Mouse (Mus musculus) small intestine, adult 2 months (tissue): ENCODE results near the gene Tnfaip1.

Source experiments
- CTCF ChIP-seq: fragments of 200-500 bp; IDR thresholded peaks from 2 replicates; pipeline ENCODE4 v1.5.1; 2012; ENCODE audit warnings: low read depth, mild to moderate bottlenecking, control low read depth, inconsistent platforms, low read length, moderate library complexity, mixed read lengths; ENCODE audit not compliant: insufficient replicate concordance, insufficient read length; ENCODE audit errors: extremely low read depth
- POLR2A ChIP-seq: fragments of 200-500 bp; IDR thresholded peaks from 2 replicates; pipeline ENCODE4 v1.6.1; 2012; ENCODE audit warnings: low read depth, mild to moderate bottlenecking, control low read depth, inconsistent platforms, low read length, moderate library complexity

GRCm38 (mm10) chr11:78567614-78568013 lies 31.5 kb upstream of the Tnfaip1 start:
- TF ChIP-seq CTCF (no peak), POLR2A (no peak)
